Mouse (Mus musculus) adrenal gland, postnatal 10 days (tissue): ENCODE data around the gene Gpr155. TPM values are rescaled to one million over a fixed set of nuclear protein-coding genes. Genes with fewer than 3 reads are reported as not detected.

ENCODE experiments used
- DNase-seq: peaks from one replicate; pipeline ENCODE4 v3.0.0; 2021; ENCODE audit warnings: mixed read lengths
- total RNA-seq, 2 experiments: library from RNA; stranded (reverse); gene quantifications; 2 replicates each; pipeline ENCODE4 v1.2.3; 2021

Gpr155 gene
- total RNA-seq, 2 experiments from 2014 or later, result 6.7 to 9.8 TPM

DNA sequence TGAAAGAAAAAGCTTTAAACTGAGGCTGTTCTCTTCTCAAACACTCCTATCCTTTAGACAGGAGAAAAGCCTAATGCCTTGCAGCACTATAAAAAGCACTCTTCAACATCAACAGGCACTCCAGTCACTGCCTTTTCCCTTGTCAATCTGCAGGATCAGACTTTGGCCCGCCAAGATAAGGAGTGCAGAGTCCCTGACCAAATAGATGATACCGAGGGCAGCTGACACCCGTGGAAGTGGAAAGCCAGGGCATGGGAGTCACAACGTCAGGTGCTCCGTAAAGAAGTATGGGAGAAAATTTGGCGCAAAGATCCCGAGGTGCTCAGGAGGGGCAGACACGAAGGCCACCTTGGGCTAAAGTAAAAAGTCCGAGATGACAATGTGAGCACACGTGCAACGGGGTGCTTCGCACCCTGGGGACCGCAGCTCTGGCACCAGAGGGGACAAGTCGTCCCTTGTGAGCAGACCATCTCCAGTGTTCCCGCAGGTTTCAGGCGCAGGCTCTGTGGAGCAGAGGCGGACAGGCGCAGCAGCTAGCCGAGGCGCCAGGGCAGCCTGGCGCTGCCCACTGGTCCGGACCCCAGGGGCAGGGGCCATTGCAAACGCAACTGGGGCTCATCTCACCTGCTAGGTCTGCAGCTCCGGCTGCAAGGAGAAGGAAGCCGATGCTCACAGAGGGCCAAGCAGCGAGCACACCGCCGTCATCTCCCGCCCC is 574 bp downstream of the Gpr155 start:
- DNase-seq, result no peak

DNA sequence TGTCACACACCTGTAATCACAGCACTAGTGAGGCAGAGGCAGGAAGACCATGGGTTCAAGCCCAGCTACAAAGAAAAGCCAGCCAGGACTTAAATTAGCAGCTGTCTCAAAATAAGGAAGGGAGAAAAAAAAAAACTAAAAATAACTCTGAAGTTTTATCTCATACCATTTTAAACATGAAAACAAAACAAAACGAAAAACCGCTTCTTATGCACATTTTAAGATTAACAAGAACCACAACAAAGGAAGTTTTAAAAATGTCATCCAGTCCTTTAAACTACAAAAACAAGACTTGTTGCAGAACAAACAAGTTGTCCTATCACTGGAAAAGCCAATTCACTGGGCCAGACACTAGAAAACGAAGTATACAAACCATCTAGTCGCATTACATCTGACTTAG is 1.2 kb downstream of the Gpr155 start:
- no peak for DNase-seq

DNA sequence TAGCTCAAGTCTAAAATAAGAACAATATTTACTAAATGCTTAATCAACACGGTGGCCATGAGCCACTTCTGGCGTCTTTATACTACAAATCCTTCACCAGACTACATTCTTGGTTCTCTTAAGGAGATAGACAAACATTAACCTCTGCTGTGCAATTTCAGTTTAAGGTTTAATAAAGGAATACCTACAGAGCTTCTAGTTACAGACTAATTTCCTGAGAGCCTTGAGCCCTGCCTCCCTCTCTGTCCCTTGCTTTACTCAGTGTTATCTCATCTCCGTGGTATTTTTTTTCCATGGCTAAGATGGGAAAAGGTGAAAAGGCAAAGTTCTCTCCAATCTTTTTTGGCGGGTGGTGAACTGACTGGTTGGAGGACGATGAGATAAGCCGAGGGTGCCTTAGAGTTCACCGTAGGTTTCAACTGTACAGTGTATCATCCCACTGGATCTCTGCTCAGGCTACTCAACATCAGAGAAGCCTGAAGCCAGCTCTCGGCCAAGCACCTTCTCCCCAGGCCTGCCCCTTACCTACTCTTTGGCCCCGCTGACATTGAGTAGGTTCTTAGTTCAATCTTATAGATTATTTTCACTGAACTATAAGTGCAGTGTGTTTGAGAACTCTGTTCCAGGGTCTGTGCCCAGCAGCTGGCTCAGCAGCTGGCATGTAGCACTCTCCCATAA is 5.9 kb downstream of the Gpr155 start:
- no peak for DNase-seq

- no peak for DNase-seq
These were observed 6.7 kb downstream of the Gpr155 start for GRCm38 (mm10) chr2:73379656-73380055.

- no peak for DNase-seq
These were observed 8.0 kb downstream of the Gpr155 start for GRCm38 (mm10) chr2:73378326-73378725.

- DNase-seq, result no peak
These were observed 14.6 kb downstream of the Gpr155 start for GRCm38 (mm10) chr2:73371530-73372335.

GRCm38 (mm10) chr2:73363448-73363847 is 22.9 kb downstream of the Gpr155 start:
- DNase-seq, result no peak

GRCm38 (mm10) chr2:73360536-73360935 is 25.8 kb downstream of the Gpr155 start:
- no peak for DNase-seq

DNA sequence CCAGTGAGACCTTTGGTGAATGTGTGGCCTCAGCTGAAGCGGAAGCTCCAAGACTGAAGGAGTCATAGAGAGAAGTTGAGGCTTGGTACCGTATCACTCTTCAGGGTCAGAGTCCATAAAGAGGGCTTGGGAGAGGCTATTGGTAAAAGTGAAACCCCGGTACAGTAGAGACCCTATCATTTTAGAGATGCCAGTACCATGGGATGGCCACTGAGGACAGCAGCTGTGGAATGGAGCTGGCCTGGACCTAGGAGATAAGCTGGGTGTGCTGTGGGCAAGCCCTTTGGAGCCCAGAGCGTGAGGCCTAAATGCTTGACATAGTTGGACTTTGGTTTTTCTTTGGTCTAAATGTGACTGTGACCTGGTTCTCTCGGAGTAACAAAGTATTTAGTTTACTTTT is 26.4 kb downstream of the Gpr155 start:
- DNase-seq, result no peak

GRCm38 (mm10) chr2:73357004-73357403 is 29.4 kb downstream of the Gpr155 start:
- no peak for DNase-seq

- DNase-seq, result no peak
These were observed 34.4 kb downstream of the Gpr155 start for GRCm38 (mm10) chr2:73351927-73352374.

DNA sequence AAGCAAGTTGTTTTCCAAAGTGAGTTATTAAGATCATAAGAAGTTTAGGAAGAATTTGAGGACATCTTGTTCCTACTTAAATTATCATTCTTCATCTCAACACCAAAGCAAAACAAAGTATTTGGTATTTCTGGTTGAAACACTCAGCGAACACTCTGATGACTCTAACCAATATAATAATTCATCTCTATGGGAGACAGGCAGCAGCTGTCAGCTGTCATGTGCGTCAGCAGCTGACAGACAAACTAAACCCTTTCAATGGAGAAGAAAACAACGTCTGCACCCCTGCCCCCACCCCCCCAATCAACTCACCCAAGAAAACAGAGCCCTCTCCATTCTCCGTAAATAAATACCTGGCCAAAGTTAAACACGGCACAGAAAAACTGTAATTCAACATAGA is 34.9 kb downstream of the Gpr155 start:
- DNase-seq, result no peak

- no peak for DNase-seq
These were observed 38.2 kb downstream of the Gpr155 start for GRCm38 (mm10) chr2:73348221-73348620.

DNA sequence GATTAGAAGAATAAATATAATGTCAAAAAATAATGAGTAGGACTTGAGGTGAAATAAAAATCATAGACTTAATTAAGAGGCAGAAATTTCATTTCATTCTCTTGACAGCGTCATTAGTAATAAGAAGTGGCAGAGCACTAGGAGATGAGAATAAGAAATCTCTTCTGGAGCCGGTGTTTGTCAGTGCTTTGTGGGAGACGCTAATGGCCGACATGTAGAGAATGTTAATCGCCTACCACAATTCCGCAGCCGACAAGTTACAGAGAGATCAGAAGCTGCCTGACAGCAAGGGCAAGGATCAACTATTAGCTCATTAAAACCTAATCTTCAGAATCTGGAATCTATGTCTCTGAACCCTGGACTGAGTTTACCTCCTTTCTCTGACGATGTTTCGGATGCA is 38.6 kb downstream of the Gpr155 start:
- no peak for DNase-seq

DNA sequence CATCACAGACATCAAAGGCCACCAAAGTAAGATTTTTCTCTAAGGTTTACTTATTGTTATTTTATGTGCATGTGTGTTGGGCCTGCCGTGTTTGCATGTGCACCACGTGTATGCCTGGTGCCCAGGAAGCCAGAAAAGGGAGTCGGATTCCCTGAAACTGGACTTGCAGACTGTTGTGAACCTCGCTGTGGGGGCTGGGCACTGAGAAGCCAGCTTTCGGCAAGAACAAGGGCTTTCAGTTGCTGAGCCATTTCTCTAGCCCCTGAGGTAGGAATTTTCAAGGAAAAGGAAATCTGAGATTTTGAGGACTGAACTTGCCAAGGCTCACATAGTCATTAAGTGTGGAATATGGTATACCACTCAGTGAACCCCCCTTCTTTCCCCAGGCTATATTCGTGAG is 39.2 kb downstream of the Gpr155 start:
- no peak for DNase-seq

DNA sequence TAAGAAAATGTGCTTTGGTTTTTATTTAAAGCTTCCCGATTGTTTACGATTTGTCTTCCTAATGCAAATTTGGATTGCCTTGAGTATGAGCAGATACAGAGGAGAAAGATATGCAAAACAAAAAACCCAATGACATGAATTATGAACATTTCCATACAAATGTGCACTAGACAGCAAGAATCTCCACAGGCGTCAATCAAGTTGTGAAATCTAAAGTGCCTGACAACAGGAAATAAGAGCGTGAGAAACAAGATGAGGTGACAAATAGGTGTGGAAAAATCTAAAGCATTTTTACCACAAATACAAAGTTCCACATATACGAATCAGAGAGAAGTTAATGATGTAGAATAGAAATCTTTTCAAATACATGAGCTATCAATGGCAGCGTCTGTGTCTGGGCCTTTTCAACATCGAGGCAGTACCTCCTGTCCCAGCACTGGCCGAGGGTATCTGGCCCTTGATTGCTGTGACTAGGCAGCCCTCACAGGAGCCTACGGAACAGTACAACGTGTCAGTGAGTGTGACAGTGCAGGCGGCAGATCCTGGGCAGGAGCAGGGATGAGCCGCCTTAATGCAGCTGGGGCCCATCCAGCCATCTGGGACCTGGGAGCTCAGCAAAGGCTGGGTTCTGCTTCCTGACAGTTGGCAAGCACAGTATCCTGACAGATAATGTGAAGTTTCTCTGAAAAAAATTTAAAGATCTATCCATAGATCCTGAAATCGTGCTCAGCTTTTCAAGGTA is 39.9 kb downstream of the Gpr155 start:
- DNase-seq, result no peak

DNA sequence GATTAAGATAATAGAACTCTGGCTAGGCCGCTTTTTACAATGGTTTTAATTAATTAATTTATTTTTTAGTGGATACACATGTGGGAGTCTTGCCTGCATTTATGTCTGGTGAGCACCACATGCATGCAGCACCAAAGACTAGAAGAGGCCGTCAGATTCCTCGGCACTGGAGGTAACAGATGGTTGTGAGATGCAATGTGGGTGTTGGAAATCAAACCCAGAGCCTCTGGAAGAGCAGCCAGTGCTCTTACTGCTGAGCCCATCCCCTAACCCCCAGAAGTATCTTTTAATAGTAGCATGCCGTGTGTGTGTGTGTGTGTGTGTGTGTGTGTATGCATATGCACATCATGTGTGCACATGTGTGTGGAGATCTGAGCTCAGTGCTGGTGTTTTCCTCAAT is 41.2 kb downstream of the Gpr155 start:
- no peak for DNase-seq

DNA sequence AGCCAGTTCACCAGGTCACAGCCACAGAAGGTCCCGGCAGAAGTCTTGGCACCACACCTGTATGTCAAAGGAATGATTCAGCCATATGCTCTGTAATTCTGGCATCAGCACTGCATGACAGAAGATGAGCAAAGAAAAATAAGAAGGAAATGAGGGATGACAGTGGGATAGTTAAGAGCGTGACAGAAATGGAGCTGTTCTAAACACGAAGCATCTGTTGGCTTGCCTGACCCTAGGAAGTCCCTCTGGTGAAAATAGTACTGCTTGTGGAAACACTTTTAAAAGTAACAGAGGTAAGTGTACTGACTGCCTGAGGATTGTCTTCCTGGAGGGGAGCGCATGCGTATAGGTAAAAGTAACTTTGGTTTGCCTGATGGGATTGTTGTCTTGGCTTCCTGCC is 42.7 kb downstream of the Gpr155 start:
- no peak for DNase-seq

DNA sequence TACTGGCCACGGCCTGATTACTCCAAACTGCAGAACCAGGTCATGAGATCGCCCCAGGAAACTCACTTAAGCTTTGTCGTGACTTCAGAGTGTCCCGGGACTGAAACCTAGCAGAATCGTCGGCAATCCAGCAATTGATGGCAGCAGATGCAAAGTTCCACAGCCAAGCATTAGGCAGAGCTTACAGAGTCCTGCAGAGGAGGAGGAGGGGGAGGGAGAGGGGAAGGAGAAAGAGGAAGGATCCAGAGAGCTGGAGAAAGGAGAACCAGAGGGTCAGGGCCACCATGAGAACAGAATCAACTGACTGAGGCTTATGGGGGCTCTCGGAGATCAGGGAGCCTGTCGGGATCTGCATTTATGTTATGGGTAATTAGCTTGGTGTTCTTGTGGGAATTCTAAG is 48.0 kb downstream of the Gpr155 start:
- DNase-seq, result no peak

- DNase-seq, result no peak
These were observed 50.4 kb downstream of the Gpr155 start for GRCm38 (mm10) chr2:73335949-73336348.

GRCm38 (mm10) chr2:73325871-73326270 is 60.5 kb downstream of the Gpr155 start:
- DNase-seq, result peak; percentile 28

- no peak for DNase-seq
These were observed 63.4 kb downstream of the Gpr155 start for GRCm38 (mm10) chr2:73322991-73323390.
